Mouse (Mus musculus) layer of hippocampus, postnatal 10 days (tissue): Measurements from ENCODE around the gene Wdr63. TPM values are rescaled to one million over a fixed set of nuclear protein-coding genes. Genes with fewer than 3 reads are reported as not detected.

Experiments used
- DNase-seq, 2 experiments: peaks; one replicate each; pipeline ENCODE4 v3.0.0; 2021; ENCODE audit warnings: low spot score in 2 of 2
- long read RNA-seq: library from polyadenylated mRNA; stranded (forward); transcript quantifications from one replicate; pipeline ENCODE4 v2.0.0, GENCODE M21; 2023
- total RNA-seq, 2 experiments: library from RNA; stranded (reverse); gene quantifications; 2 replicates each; pipeline ENCODE4 v1.2.3; 2021

Gene Wdr63
- 1 to 10 TPM in 1 of 2 experiments, under 1 TPM in 1; 0.96 to 1.7 TPM for total RNA-seq
- long read RNA-seq = 0 reads

DNA sequence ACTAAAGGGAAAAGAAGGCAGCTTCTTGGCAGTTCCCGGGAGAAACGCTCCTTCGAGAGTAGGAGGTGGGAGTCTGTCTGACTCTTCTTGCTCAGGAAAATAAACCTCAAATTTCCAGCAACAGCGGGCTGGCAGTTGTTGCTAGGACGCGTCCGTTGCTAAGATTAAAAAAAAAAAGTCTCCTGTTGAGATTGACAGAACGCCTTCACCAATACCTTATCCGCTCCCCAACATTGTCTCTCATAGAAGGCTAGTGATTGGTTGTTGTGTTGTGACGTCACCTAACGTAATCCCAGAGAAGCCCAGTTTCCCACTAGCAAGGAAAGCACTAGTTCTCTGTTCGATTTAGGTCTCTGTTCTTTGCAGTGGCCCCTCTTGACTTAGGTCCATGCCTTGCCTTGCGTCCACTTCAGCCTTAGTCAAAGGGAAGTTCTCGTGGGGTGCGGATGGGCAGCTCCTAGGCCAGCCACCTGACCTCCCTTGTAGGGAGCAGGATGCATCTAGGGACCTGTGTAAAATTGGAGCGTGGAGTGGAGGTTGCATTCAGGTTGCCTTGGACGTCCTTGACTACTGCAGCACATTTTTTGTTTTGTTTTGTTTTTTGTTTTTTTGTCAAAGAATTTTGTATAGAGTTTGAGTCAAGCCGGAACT, at the start of gene Wdr63:
Gene Wdr63 (minus strand): TSS at position 210 of the 651 bp plus-strand sequence.
- peak; percentile 57 to 74 for DNase-seq

DNA sequence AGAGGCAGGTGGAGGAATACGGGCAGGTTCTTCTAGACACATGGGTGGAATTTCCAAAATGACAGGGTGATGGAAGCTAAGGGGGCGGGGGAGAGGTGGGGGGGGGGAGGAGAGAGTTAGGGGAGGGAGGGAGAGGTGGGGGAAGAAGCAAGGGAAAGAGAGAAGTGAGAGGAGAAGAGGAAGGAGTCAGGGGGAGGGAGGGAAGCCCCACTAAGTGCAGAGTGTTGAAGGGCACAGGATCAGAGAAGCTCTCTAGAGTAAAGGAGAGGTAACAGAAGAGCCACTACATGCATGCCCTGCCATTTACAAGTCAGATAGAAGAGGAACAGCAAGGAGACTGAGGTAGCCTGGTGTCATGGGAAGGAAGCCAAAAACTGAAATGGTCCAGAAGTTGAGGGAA, 48.9 kb upstream of the Wdr63 start:
- DNase-seq = no peak

DNA sequence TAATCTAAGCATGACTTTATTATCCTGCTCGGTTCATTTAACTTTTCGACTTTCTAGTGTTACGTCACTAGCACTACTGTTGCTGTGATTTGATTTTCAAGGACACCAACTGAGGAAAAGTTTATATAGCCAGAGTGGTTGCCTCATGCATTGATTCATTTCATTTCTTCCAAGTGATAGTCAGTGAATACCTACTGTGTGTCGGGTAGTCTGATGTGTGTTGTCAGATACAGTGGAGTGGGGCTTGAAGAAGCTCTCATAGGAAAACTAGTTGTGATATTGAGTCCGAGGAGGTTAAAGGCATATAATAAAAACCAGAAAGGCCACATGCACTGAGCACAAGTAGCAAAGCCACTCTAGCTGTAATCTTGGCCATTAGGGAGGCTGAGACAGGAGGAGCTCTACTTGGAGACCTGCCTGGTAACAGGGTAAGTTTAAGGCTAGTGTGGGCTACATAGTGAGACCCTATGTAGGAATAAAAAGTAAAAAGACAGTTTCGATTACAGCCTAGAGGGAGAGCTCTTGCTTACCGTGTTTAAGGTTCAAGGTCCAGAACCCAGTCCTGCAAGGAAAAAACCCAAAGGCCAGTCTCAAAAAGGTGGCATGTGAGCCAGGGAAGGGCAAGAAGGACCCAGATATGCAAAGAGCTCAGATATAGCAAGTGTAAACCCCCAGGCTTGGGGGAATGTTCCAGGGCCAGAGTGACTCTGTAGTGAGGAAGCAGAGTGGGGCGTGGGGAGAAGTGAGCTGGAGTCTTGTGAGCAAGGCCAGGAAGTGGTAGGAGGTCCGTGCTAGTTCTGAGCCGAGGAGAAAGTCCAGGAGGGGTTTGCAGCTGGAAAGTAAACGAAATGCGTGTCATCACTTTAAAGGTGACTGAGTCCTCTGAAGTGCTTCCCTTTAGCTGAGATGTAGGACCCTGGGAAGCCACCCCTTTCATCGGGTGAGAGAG, 48.0 kb upstream of the Wdr63 start:
- DNase-seq = no peak

DNA sequence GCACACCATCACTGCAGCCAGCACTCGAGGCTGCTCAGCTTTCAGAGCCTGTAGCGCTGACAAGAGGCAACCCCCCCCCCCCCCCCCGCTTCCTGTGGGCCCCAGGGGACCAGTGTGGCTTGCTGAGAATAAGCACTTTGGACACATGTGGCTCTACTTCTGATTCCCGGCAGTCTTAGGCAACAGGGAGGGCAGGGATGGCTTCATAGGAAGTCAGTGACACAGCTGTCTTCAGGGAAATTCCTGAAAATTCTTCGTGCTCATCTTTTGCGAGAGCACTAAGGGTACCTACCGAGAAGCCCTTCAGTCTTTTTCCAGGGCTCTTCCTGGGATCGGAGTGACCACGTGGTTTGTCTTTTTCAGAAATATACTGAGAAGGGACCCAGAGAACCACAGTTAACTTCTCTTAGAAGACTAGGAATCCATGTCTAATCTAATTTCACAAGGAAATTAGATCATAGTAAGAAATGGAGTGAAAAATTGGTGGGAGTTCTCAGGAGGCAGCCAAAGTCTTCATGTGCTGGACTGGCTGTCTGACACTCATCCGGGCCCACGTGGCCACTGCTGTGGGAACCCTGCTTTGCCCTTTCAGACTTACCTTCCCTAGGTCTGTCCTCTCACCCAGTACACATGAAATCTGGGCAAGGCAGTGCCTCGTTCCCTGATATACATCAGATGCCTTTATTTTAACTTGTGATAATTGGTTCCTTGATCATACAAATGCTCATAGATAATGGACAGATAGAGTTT, 46.1 kb upstream of the Wdr63 start:
- DNase-seq = no peak

DNA sequence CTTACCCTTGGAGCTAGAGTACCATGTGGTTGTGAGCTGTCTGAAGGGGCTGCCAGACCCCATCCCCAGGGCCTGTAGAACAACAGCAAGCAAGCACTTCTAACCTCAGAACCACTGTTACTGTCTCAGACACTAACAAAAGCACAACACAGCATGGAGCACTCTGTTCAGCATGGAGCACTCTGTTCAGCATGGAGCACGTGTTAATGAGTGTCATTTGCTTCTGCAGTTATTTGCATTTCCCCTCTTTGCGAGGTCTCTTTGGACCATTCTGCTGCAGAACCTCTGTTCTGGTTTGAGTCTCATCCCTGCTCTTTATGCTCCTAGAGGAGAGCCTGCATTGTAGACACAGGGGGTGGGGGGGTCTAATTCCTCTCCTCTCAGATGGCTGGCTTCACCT, 45.0 kb upstream of the Wdr63 start:
- DNase-seq = no peak

DNA sequence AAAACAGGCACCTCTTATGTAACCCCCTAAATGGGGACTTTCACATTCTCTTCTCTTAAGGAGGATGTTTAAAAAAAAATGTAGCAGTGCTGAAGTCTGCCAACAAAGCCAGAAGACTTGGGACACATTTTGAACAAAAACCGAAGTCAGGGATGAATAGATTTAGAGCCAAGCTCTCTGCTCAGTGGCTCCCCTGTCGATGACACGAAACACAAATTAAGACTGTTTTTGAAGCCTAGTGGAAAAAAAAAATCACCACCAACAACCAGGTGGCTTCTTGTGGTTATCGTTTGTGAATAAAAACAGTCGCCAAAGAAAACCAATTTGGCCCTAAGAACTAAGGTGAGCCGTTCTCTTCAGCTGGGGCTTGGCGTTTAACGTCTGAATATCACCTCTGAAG, 44.4 kb upstream of the Wdr63 start:
- DNase-seq = no peak

DNA sequence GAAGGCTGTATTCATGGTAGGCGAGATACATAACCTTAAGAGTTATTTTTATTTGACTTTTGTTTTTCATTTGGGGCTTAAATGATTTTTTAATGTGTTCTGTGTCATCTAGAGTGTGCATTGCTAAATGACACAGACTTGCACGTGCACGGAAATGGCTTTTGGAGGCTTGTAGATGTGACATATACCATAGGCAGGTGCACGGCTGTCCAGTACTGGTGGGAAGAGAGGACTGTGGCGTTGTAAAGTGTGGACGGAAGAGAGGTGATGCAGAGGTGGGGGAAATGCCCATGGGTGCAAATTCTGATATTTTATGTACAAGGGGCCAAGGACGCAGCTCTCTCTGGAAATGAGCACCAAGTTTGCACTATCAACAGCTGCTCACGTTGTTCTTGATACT, 43.8 kb upstream of the Wdr63 start:
- no peak for DNase-seq

DNA sequence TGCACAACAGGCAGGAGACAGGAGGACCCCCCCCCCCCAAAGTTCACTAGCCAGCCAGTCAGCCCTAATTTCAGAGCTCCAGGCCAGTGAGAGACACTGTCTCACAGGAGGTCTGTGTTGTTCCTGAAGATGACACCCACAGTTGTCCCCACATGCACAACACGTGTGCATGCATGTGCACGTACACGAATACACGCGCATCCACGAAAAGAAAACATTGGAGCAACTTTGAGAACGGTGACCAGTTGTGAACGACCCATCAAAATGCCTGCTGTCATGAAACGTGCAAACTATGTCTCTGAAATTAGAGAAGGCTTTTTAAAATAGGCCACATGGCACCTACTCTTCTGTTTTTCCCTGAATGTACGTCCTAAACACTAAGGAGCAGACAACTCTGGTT, 43.4 kb upstream of the Wdr63 start:
- no peak for DNase-seq

DNA sequence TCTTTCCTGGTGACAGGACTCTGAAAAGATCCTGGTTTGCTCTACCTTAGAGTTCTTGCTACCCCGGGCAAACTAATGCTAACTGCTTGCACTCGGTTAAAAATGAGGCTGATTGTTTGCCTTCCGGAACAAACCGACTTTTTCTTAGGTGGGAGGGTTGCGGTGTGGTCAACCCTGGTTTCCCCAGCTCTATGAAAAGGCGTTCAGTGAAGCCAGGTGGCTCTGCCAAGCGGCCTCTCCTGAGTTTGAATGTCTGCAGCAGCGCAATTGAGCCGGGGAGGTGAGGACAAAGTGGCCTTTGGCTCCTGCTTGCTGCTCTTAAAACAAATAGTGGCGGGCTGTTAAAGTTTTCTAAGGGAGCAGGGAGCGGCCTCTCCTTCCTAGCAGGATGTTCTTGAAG, 42.6 kb upstream of the Wdr63 start:
- no peak for DNase-seq

DNA sequence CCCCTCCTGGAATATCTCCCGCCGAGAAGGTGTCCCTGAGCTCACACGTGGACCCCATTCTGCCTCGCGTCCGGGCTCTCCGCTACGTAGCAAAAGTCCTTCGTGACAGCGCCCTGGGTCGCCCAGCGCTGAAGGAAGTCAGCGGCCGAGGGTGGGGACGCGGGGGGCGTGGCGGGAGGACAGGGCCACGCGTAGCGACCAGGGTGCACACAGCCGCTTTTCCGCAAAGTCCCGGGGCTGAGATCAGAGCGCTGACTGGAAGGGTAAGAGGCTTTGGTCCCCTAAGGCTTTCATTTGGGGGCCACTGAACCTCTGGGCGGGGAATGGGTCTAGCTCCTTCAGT, 42.1 kb upstream of the Wdr63 start:
- DNase-seq = no peak

DNA sequence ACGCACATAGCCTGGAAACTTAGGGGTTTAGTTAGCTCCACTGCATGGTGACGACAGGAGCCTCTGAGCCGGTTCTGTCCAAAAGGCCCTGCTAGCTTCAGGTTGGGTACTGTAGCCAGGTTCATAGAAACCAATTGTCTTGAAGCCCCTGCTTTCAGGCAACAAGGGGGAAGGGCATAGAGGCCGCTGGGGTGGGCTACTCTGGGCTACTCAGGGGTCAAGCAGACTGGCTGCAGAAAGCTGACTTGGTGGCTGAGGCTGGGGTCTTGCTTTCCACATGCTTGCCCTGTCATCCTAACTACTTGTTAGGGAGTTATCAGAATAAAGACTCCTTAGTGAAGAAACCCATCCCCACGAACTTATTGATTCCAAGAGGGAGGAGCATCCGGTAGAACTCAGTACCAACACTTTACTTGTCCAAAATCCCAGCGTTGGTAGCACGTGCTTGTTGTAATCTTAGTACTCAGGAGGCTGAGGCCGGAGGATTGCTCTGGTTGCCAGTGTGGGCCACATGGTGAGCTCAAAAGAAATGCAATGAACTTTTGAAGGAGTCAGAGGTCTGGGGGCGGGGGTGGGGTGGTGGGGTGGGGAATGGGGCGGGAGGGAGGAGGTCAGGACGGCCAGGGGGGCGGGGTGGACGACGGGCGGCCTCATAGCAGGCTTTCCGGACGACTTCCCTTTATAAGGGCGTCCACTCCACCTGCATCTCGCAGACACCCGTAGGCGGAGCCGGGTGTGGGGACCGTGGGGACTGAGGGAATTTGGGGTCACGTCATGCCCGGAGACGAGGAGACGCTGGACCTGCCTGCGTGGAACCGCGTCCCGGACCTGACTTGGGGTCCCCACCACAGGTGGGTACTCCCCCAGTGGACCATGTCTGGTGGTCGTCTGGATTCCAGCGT, 41.5 kb upstream of the Wdr63 start, which contains the start of gene Mcoln2:
Gene Mcoln2 (plus strand): TSS at position 678 of the 902 bp plus-strand sequence.
- DNase-seq = no peak

DNA sequence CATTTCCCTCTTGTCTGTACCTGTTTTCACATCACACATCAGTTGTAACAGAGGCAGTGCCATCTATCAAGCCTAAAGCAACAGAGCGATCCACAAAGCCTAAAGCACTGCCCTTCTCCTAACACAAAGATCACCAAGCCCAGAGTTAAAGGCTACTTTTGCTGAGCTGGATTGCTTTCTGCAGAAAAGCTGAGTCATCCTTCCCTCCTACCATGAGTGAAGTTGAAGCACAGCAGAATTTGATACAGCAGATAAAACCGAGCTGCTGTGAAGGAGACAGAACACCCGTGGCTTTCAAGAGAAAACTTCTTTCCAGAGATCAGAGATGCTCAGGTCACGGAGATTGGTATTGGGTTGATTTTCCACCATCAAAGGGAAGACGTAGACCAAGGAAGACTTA, 38.2 kb upstream of the Wdr63 start:
- no peak for DNase-seq

DNA sequence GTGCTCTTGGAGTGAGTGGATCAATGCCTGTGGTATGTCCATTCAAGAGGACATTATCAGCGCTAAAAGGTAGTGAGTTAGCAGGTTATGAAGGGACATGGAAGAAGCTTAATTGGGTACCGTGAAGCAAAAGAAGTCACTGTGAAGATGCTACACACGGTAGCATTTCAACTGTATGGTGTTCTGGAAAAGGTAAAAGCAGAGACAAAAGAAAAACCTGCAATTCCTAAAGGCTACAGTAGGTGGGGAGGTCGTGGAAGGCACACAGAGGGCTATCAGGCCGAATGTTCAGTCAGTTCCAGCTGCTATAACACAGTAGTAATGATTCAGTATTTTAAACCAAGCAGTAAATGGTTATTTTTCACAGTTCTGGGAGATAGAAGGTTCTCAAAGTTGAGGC, 37.6 kb upstream of the Wdr63 start:
- DNase-seq = no peak

DNA sequence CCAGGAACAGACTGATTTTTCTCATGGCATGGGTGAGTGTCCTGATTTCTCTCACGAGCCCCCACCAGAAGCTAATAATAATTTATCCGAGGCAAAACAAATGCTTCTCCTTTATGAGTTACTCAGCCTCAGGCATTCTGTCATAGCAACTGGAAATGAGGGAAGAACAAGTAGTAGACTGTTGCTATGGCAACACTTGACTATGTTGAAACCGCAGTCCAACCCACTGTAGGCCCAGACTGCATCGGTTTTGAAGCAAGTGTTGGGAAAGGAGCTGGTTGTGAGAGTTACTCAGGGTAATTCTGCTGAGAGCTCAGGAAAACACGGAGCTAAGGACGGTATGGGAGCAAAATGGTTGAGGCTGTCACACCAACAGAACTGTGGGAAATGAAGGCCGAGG, 34.6 kb upstream of the Wdr63 start:
- DNase-seq = no peak

DNA sequence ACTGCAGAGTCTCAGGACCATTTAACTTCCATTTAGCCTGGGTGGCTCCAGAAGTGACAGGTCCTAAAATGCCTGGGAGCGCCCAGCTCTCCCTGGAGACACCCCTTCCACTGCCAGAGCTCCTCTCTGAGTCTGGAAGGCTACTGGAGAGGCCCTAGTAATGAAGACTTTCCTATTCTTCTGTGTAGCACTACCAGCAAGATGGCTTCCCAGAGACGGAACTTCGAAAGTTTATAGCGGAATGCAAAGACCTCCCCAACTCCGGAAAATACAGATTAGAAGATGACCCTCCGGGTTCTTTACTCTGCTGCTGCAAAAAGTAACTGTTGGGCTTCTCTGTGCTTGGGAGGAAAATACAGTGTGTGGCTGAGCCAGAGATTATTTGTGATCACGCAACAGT, 32.3 kb upstream of the Wdr63 start:
- no peak for DNase-seq

DNA sequence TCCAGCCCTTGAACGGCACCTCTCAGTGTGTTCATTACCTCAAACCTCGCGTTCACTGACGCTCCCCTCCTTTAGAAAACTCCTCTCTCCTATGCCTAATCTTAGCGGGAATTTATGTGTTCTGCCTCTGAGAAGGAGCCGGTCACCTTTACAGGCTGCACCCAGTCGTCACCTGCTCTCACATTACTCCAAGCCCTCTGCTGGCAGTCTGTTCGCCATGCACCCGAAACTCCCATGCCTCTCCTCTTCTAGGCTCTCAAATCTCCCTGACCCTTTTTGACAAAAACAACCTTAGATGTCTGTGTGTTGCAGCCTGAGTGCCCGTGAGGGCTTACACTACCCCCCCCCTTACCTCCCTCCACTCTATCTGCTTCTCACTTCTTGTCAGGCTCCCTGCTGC, 28.5 kb upstream of the Wdr63 start:
- no peak for DNase-seq

DNA sequence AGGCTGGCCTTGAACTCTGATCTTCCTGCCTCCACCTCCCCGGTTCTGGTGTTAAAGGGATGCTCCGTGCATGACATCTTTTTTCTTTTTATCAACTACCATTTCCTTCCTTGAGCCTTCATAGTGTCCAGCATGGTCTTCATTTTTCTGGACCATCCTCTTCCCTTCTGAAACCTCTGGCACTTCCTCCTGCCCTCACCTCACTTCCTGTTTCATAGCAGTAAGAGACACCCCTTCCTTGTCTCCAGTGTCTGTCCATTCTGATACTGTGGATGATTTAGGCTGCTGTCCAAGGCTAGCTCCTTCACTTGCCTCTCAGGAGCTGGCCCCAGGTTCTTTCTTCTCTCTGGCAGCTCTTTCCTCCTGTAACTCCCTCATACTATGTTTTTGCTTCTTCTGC, 27.5 kb upstream of the Wdr63 start:
- DNase-seq = no peak

DNA sequence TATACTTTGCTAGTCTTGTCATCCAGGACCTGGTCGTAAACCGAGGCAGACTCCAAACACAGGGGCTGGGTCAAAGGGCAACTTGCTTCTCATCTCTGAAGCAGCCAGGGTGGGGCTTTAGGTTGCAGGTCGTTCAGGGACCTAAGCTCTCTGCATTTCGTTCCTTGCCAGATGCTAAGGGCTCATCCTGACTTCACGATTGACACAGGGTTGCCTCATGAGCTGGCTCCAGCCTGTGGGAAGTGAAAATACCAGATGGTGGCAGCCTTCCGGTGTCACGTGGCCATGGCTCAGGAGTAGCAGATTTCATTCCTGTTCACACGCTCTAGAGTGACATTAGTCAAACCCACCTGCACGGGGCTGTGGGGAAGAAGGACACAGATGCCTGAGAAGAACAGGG, 26.9 kb upstream of the Wdr63 start:
- DNase-seq = no peak

DNA sequence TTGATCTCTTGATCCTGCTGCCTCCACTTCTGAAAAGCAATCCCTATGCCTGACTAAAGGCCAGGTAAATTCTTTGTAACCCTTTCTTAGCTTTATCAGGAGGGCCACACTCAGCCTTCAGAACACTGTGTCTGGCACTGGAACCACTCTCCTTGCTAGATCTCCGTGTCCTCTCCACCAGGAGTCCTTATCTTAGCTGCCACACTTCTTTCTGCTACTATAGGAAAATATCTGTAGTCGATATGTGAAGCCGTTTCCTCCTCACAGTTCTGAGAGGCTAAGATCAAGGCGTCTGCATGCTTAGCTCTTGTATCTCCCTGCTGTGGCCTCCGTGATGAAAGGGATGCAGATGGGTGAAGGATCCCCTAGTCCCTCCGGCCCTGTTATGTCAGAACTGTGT, 19.3 kb upstream of the Wdr63 start:
- DNase-seq = no peak

DNA sequence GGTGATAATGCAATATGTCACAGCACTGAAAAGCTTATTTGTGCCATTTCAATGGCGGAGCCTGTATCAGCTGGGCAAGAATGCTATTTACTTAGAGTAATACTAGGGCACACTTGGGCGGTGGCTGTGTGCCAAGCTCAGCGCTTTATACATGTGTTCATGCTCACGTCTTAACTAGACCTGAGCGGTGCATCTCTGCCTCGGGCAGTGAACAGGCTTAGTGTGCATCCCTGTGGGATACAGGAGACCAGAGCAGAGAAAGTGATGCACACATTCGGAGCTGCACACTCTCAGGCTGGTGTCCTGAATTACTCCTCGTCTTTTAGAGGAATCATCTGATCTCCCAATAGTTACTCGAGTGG, 15.5 kb upstream of the Wdr63 start:
- no peak for DNase-seq
